Mouse (Mus musculus): ENCODE measurements around the gene Sobp. TPM values are rescaled to one million over a fixed set of nuclear protein-coding genes. Genes with fewer than 3 reads are reported as not detected.

Gene Sobp
- polyA plus RNA-seq, 1 experiment from 2014 or later, result 0.03 TPM

DNA sequence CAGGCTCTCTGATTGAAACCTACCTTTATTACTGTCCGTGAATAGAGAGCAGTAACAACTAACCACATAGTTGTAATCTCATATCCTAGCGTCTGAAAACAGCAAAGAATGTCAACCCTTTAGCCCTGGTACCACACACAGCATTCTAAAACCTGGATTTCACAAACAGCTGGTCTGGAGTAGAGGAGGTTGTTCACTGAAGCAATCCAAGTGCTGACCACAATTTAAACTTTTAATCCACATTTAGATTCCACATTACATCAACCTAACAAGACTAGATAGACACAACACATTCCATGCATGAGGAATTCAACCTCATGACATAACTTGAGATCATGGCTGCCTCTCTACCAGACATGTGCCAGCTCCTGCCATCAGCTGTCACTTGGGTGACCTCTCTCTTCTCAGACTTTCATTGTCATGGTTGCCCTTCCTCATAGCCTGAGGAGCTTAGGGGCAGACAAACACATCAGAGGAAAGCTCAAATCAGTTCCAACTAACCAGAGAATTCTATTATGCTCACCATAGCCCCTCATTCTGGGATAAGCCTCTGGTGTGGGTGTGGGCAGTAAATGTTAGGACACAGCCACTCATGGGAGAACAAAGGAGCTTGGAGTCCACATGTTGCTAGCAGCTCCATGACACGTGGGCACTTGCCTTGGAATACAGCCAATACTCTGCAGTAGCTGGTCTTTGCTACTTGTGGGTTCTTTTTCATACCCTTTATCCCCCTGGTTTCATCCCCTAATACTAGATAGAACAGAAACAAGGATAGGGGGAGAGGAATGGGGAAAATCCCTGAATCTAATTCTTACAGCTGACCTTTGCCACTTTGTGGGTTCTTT lies 58.0 kb downstream of the Sobp start:
- Histone ChIP-seq H3K9ac (no peak overlapping the region), H3K4me2 (no peak overlapping the region), H3K4me3 (replicated peaks) (no peak overlapping the region), H3K27me3 (no peaks in the 10 kb centered on the region), H3K27ac (replicated peaks) (no peak overlapping the region), H3K36me3 (replicated peaks) (no peaks in the 10 kb centered on the region), H3K9me3 (replicated peaks) (no peaks in the 10 kb centered on the region), H3K4me1 (replicated peaks) (no peaks in the 10 kb centered on the region)
- no peak for ATAC-seq (ENCODE audit: insufficient read depth)
- 43% methylated on average over 3 of the region's 3 CpGs for WGBS (ENCODE audit: insufficient replicate concordance)

DNA sequence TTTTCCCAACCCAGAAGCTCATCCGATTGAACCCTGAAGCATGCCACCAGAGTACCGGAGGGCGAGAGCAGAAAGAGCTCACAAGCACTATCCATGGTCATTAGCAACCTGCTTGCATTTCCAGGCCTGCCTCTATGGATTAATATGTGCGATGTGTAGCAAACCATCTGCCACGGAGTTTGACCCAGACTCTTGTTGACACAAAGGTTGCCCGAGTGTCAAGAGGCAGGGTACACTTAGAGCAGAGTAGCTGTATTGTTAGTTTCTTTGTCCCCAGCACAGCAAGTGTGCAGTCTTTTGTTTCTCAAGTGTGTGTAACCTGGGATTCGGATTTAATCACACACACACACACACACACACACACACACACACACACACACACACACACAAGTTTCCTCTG lies 62.0 kb downstream of the Sobp start:
- no peak overlapping the region for H3K4me2 ChIP-seq
- no peak overlapping the region for H3K9ac ChIP-seq
- H3K9me3 ChIP-seq (replicated peaks), result no peaks in the 10 kb centered on the region
- no peaks in the 10 kb centered on the region for H3K36me3 ChIP-seq (replicated peaks)
- no peaks in the 10 kb centered on the region for H3K27me3 ChIP-seq
- no peak overlapping the region for H3K27ac ChIP-seq (replicated peaks)
- H3K4me1 ChIP-seq (replicated peaks), result no peaks in the 10 kb centered on the region
- 59% methylated on average over 7 of the region's 7 CpGs for WGBS (ENCODE audit: insufficient replicate concordance)
- no peak overlapping the region for H3K4me3 ChIP-seq (replicated peaks)
- ATAC-seq (ENCODE audit: insufficient read depth), result no peak

DNA sequence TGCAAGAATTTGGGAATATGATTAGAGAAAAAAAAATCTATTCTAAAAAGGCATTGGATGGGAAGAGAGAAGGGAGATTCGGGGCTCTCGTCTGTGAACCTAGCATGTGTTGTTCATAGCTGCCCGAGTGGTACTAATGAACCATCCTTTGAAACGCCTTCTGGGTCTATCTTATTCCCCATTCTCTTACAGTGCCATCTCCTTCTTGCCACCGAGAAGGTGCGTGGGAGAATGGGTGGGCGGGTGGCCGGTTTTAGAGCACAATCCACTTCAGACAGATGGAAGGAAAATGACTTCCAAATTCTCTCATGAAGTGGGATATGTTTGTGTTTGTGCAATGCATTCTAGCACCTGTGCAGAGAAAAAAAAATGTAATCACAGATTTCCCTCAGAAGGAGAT lies 67.7 kb downstream of the Sobp start:
- 74% methylated on average over 8 of the region's 8 CpGs for WGBS (ENCODE audit: insufficient replicate concordance)

DNA sequence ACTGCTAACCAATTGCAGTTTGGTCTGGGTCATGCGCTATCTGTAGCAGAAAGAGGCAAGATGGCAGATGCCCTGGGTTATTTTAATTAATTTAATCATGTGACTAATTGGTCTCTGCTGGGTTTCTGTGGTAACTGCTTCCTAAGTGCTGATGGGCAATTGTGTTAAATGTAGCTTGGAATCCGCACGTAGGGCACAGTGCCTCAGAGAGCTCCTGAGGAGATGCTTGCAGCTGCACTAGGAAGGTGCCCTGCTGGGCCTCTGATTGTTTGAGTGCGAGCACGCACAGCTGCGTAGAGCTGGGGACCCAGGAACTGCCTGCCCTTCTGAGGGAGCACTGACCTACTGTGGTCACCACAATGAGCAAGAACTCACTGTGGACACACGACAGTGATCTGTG lies 68.1 kb downstream of the Sobp start:
- no peak for ATAC-seq (ENCODE audit: insufficient read depth)
- 49% methylated on average over 7 of the region's 7 CpGs for WGBS (ENCODE audit: insufficient replicate concordance)
- Histone ChIP-seq H3K36me3 (replicated peaks) (no peaks in the 10 kb centered on the region), H3K27ac (replicated peaks) (no peak overlapping the region), H3K9ac (no peak overlapping the region), H3K4me1 (replicated peaks) (no peaks in the 10 kb centered on the region), H3K4me2 (no peak overlapping the region), H3K9me3 (replicated peaks) (no peaks in the 10 kb centered on the region), H3K4me3 (replicated peaks) (no peak overlapping the region), H3K27me3 (no peaks in the 10 kb centered on the region)

More for the DNA sequence above, 67.7 kb downstream of the Sobp start:
- no peaks in the 10 kb centered on the region for H3K27me3 ChIP-seq
- H3K4me1 ChIP-seq (replicated peaks), result no peaks in the 10 kb centered on the region
- no peak overlapping the region for H3K9ac ChIP-seq
- no peaks in the 10 kb centered on the region for H3K36me3 ChIP-seq (replicated peaks)
- ATAC-seq (ENCODE audit: insufficient read depth), result no peak
- no peak overlapping the region for H3K4me3 ChIP-seq (replicated peaks)
- no peak overlapping the region for H3K4me2 ChIP-seq
- no peaks in the 10 kb centered on the region for H3K9me3 ChIP-seq (replicated peaks)
- no peak overlapping the region for H3K27ac ChIP-seq (replicated peaks)

DNA sequence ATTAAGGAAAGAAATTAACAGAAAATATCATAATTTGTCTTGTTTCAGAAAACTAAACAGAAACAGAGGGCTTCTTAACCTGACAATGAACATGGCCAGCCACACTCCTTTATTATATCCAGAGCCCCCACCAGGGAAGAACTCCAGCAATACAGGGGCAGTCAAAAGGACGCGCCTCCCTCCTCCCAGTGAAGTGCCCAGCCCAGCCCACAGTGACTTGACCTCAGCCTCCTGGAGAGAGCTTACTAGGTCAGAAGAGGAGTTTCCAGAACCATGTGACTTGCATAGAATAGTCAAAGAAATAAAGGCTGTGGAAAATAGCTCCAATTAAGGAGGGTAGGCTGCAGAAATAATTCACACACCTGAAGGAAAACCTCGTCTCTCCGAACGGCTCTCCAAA lies 73.8 kb downstream of the Sobp start:
- Histone ChIP-seq H3K4me1 (replicated peaks) (no peaks in the 10 kb centered on the region), H3K9ac (no peak overlapping the region), H3K4me2 (no peak overlapping the region), H3K4me3 (replicated peaks) (no peak overlapping the region), H3K9me3 (replicated peaks) (no peaks in the 10 kb centered on the region), H3K36me3 (replicated peaks) (no peaks in the 10 kb centered on the region), H3K27me3 (0 out of 2 replicates have a peak, but pooled peaks cover 4% of the 10 kb centered on the region), H3K27ac (replicated peaks) (no peak overlapping the region)
- WGBS (ENCODE audit: insufficient replicate concordance), result 65% methylated on average over 5 of the region's 5 CpGs
- ATAC-seq (ENCODE audit: insufficient read depth), result no peak

DNA sequence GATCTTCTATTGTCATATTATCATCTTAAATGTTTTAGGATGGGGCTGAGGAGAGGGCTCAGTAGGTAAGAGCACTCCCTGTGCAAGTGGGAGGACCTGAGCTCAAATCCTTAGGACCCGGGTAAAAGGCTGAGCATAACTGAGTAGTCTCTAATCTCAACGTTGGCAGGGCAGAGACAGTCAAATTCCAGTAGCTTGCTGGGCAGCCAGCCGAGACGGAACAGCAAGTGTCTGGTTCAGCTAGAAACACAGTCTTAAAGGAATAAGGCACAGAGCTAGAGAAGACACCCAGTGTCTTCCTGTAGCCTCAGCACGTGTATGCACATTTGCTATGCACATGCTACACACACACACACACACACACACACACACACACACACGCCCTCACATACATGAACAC lies 75.1 kb downstream of the Sobp start:
- no peak overlapping the region for H3K27ac ChIP-seq (replicated peaks)

DNA sequence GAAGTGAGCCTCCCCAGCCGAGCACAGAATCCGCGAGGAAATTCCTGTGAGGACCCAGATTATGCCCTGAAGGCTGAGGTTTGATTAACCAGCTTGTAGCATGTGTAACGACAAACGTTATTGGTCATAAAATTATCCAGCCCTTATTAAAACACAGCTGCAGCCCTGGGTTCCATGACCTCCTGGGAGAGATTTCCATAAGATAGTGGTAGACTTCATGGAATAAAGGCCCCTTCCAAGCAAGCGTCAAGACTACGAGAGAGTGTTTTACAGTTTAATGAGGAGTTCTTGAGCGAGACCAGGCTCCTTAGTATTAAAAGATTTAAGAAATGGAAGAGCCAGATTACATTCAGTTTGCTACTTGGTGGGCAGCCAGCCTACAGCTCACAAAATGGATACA lies 76.6 kb downstream of the Sobp start:
- Histone ChIP-seq H3K4me2 (no peak overlapping the region), H3K4me1 (replicated peaks) (no peaks in the 10 kb centered on the region), H3K36me3 (replicated peaks) (no peaks in the 10 kb centered on the region), H3K27me3 (0 out of 2 replicates have a peak, but pooled peaks cover 4% of the 10 kb centered on the region), H3K9ac (no peak overlapping the region), H3K27ac (replicated peaks) (no peak overlapping the region), H3K9me3 (replicated peaks) (no peaks in the 10 kb centered on the region), H3K4me3 (replicated peaks) (no peak overlapping the region)
- ATAC-seq (ENCODE audit: insufficient read depth), result no peak
- WGBS (ENCODE audit: insufficient replicate concordance), result 70% methylated on average over 8 of the region's 8 CpGs

More for the DNA sequence above, 75.1 kb downstream of the Sobp start:
- no peak overlapping the region for H3K9ac ChIP-seq
- no peak overlapping the region for H3K4me3 ChIP-seq (replicated peaks)
- H3K4me2 ChIP-seq, result no peak overlapping the region
- H3K36me3 ChIP-seq (replicated peaks), result no peaks in the 10 kb centered on the region
- H3K4me1 ChIP-seq (replicated peaks), result no peaks in the 10 kb centered on the region
- 48% methylated on average over 6 of the region's 6 CpGs for WGBS (ENCODE audit: insufficient replicate concordance)
- no peak for ATAC-seq (ENCODE audit: insufficient read depth)
- no peaks in the 10 kb centered on the region for H3K9me3 ChIP-seq (replicated peaks)
- H3K27me3 ChIP-seq, result 0 out of 2 replicates have a peak, but pooled peaks cover 4% of the 10 kb centered on the region

DNA sequence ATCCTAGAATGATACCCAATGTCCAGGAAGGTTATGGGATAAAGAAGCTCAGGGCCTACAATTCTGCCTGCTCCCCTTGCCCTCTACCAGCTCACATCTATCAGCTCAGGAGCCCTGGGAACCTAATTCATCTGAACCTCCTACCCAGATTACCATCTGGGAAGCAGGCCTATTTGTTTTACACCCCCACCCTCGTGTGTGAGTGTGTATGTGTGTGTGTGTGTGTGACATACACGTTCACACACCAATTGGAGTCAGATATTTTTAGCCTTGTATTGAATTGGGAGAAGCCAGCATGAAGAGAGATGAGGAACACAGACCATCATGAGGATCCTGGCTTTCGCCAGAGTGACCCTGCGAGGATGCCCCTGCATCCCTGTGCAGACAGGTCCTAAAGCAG lies 77.7 kb downstream of the Sobp start:
- Histone ChIP-seq H3K4me3 (replicated peaks) (no peak overlapping the region), H3K4me2 (no peak overlapping the region), H3K36me3 (replicated peaks) (no peaks in the 10 kb centered on the region), H3K27me3 (0 out of 2 replicates have a peak, but pooled peaks cover 4% of the 10 kb centered on the region), H3K9me3 (replicated peaks) (no peaks in the 10 kb centered on the region), H3K27ac (replicated peaks) (no peak overlapping the region), H3K4me1 (replicated peaks) (no peaks in the 10 kb centered on the region), H3K9ac (no peak overlapping the region)
- ATAC-seq (ENCODE audit: insufficient read depth), result no peak
- 53% methylated on average over 4 of the region's 4 CpGs for WGBS (ENCODE audit: insufficient replicate concordance)

DNA sequence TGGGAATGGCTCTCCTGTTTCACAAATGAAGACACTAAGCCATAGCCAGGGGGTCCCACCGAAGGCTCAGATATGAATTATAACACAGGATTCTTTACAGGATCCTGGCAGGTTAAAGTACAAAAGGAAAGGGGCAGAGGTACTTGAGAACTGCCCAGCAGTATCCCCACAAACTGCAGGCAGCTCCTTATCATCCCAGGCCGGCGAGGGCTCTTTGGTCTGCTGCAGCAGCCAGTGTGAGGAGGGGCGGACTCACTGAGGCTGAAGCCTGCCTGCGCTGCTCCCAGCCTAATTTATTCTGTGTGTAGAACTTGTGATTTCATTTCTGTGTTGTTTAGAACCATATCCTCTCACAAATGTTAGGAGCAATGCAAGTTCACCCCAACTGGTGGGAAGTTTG lies 79.8 kb downstream of the Sobp start:
- Histone ChIP-seq H3K4me2 (no peak overlapping the region), H3K27me3 (0 out of 2 replicates have a peak, but pooled peaks cover 4% of the 10 kb centered on the region), H3K27ac (replicated peaks) (no peak overlapping the region), H3K36me3 (replicated peaks) (no peaks in the 10 kb centered on the region), H3K9ac (no peak overlapping the region), H3K4me3 (replicated peaks) (no peak overlapping the region), H3K4me1 (replicated peaks) (no peaks in the 10 kb centered on the region), H3K9me3 (replicated peaks) (no peaks in the 10 kb centered on the region)
- 48% methylated on average over 5 of the region's 5 CpGs for whole genome bisulfite sequencing (ENCODE audit: insufficient replicate concordance)
- ATAC-seq (ENCODE audit: insufficient read depth), result no peak

DNA sequence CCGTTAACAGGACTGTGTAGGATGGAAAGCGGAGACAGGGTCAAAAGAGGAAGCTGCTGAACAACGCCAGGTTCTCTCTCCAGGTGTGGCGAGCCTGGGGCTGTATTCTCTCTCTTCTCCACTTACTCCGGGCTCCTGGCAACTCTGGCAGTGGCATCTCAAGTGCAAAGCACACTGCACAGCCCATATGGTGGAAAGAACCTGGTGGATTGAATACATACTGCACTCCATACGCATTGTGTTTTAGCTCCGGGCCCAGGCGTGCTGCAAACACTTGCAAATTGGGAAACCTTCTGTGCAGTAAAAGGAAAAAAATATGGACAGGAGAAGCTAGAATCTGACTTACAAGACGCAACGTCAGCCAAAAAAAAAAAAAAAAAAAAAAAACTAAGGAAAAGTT lies 80.9 kb downstream of the Sobp start:
- H3K9me3 ChIP-seq (replicated peaks), result no peaks in the 10 kb centered on the region

DNA sequence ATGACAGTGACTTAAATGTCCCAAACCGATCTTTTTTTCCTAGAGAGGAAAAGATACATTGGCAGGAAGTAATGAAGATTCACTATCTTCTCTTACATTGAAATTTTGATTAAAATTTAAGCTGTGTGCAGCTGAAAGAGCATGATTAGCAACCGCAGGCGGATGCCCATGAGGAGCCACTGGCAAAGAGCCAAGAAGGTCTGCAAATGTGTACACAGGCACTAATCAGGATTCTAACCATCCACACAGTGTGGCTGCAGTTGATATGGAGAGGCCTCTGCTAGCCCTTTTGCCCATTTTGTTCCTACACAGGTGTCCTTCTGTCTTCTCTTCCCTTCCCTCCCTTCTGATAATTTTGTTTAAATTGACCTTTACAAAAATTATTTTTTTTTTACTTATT lies 84.3 kb downstream of the Sobp start:
- H3K9me3 ChIP-seq (replicated peaks), result no peaks in the 10 kb centered on the region
- H3K9ac ChIP-seq, result no peak overlapping the region
- H3K36me3 ChIP-seq (replicated peaks), result no peaks in the 10 kb centered on the region
- H3K27me3 ChIP-seq, result no peaks in the 10 kb centered on the region
- 50% methylated on average over 3 of the region's 3 CpGs for WGBS (ENCODE audit: insufficient replicate concordance)
- no peaks in the 10 kb centered on the region for H3K4me1 ChIP-seq (replicated peaks)
- H3K4me3 ChIP-seq (replicated peaks), result no peak overlapping the region
- H3K4me2 ChIP-seq, result no peak overlapping the region
- no peak for ATAC-seq (ENCODE audit: insufficient read depth)
- no peak overlapping the region for H3K27ac ChIP-seq (replicated peaks)

More for the DNA sequence above, 80.9 kb downstream of the Sobp start:
- Histone ChIP-seq H3K36me3 (replicated peaks) (no peaks in the 10 kb centered on the region), H3K27me3 (0 out of 2 replicates have a peak, but pooled peaks cover 4% of the 10 kb centered on the region), H3K4me2 (no peak overlapping the region), H3K27ac (replicated peaks) (no peak overlapping the region), H3K4me1 (replicated peaks) (no peaks in the 10 kb centered on the region), H3K4me3 (replicated peaks) (no peak overlapping the region), H3K9ac (no peak overlapping the region)
- 59% methylated on average over 10 of the region's 10 CpGs for WGBS (ENCODE audit: insufficient replicate concordance)
- ATAC-seq (ENCODE audit: insufficient read depth), result no peak

DNA sequence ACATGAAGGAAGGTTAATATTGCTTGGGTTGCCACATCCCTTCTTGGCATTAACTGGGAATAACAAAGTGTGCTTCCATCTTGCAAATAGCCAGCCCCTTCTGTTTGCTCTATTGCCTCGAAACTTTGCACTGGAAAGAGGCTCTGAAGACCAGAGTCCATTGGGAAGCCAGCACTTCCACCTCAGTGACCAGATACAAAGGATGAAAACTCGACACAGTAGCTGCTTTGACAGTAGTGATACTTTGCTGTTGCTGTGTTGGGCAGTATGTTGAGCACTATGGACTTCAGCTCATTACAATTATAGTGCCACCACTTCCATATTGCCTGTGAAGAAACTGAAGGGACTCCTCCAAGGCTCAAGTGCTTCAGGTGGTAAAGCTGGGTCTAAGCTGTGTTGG lies 86.9 kb downstream of the Sobp start:
- Histone ChIP-seq H3K4me2 (no peak overlapping the region), H3K9me3 (replicated peaks) (no peaks in the 10 kb centered on the region), H3K27ac (replicated peaks) (no peak overlapping the region), H3K9ac (no peak overlapping the region), H3K4me1 (replicated peaks) (no peaks in the 10 kb centered on the region), H3K4me3 (replicated peaks) (no peak overlapping the region), H3K27me3 (no peaks in the 10 kb centered on the region), H3K36me3 (replicated peaks) (no peaks in the 10 kb centered on the region)
- 37% methylated on average over 2 of the region's 2 CpGs for WGBS (ENCODE audit: insufficient replicate concordance)
- ATAC-seq (ENCODE audit: insufficient read depth), result no peak

All from liver, embryonic 15.5 days (tissue).